Mouse (Mus musculus): ENCODE data around the gene Ccsap. TPM values are rescaled to one million over a fixed set of nuclear protein-coding genes. Genes with fewer than 3 reads are reported as not detected.

The Ccsap gene
- polyA plus RNA-seq, 1 experiment from 2014 or later, result 4.8 TPM

GRCm38 (mm10) chr8:123849352-123849751, 10.7 kb downstream of the Ccsap start:
- Histone ChIP-seq H3K4me2 (ENCODE audit: low read length) (no peak overlapping the region), H3K27me3 (replicated peaks; ENCODE audit: control insufficient read depth, insufficient read depth, low read length) (no peaks in the 10 kb centered on the region), H3K9ac (ENCODE audit: low read depth, low read length) (no peak overlapping the region), H3K4me3 (ENCODE audit: low read length) (no peak overlapping the region), H3K36me3 (ENCODE audit: control insufficient read depth, insufficient read depth, low read length) (no peaks in the 10 kb centered on the region), H3K4me1 (ENCODE audit: control insufficient read depth, insufficient read depth, low read depth, low read length) (no peaks in the 10 kb centered on the region), H3K27ac (ENCODE audit: low read depth, low read length) (no peak overlapping the region), H3K9me3 (ENCODE audit: control insufficient read depth, low read length) (no peaks in the 10 kb centered on the region)
- ATAC-seq, result no peak
- 87% methylated on average over 4 of the region's 4 CpGs for WGBS

GRCm38 (mm10) chr8:123847546-123847945, 12.5 kb downstream of the Ccsap start:
- no peaks in the 10 kb centered on the region for H3K36me3 ChIP-seq (ENCODE audit: control insufficient read depth, insufficient read depth, low read length)
- no peaks in the 10 kb centered on the region for H3K4me1 ChIP-seq (ENCODE audit: control insufficient read depth, insufficient read depth, low read depth, low read length)
- ATAC-seq, result no peak
- H3K27ac ChIP-seq (ENCODE audit: low read depth, low read length), result no peak overlapping the region
- no peak overlapping the region for H3K4me2 ChIP-seq (ENCODE audit: low read length)
- H3K4me3 ChIP-seq (ENCODE audit: low read length), result no peak overlapping the region
- H3K9me3 ChIP-seq (ENCODE audit: control insufficient read depth, low read length), result no peaks in the 10 kb centered on the region
- H3K9ac ChIP-seq (ENCODE audit: low read depth, low read length), result no peak overlapping the region
- 66% methylated on average over 3 of the region's 3 CpGs for WGBS
- no peaks in the 10 kb centered on the region for H3K27me3 ChIP-seq (replicated peaks; ENCODE audit: control insufficient read depth, insufficient read depth, low read length)

GRCm38 (mm10) chr8:123846509-123846908, 13.5 kb downstream of the Ccsap start:
- 97% methylated on average over 12 of the region's 12 CpGs for WGBS
- Histone ChIP-seq H3K9me3 (ENCODE audit: control insufficient read depth, low read length) (no peaks in the 10 kb centered on the region), H3K36me3 (ENCODE audit: control insufficient read depth, insufficient read depth, low read length) (no peaks in the 10 kb centered on the region), H3K4me2 (ENCODE audit: low read length) (no peak overlapping the region), H3K4me1 (ENCODE audit: control insufficient read depth, insufficient read depth, low read depth, low read length) (no peaks in the 10 kb centered on the region), H3K27ac (ENCODE audit: low read depth, low read length) (no peak overlapping the region), H3K27me3 (replicated peaks; ENCODE audit: control insufficient read depth, insufficient read depth, low read length) (no peaks in the 10 kb centered on the region), H3K4me3 (ENCODE audit: low read length) (no peak overlapping the region), H3K9ac (ENCODE audit: low read depth, low read length) (no peak overlapping the region)
- ATAC-seq, result no peak

GRCm38 (mm10) chr8:123845991-123846390, 14.0 kb downstream of the Ccsap start:
- no peaks in the 10 kb centered on the region for H3K36me3 ChIP-seq (ENCODE audit: control insufficient read depth, insufficient read depth, low read length)
- no peaks in the 10 kb centered on the region for H3K4me1 ChIP-seq (ENCODE audit: control insufficient read depth, insufficient read depth, low read depth, low read length)
- H3K9ac ChIP-seq (ENCODE audit: low read depth, low read length), result no peak overlapping the region
- H3K27ac ChIP-seq (ENCODE audit: low read depth, low read length), result no peak overlapping the region
- no peaks in the 10 kb centered on the region for H3K9me3 ChIP-seq (ENCODE audit: control insufficient read depth, low read length)
- H3K27me3 ChIP-seq (replicated peaks; ENCODE audit: control insufficient read depth, insufficient read depth, low read length), result no peaks in the 10 kb centered on the region
- H3K4me2 ChIP-seq (ENCODE audit: low read length), result no peak overlapping the region
- no peak for ATAC-seq
- WGBS, result 90% methylated on average over 10 of the region's 10 CpGs
- no peak overlapping the region for H3K4me3 ChIP-seq (ENCODE audit: low read length)

- WGBS, result 97% methylated on average over 13 of the region's 13 CpGs
- no peaks in the 10 kb centered on the region for H3K27me3 ChIP-seq (replicated peaks; ENCODE audit: control insufficient read depth, insufficient read depth, low read length)
- H3K9me3 ChIP-seq (ENCODE audit: control insufficient read depth, low read length), result no peaks in the 10 kb centered on the region
- no peak overlapping the region for H3K9ac ChIP-seq (ENCODE audit: low read depth, low read length)
- no peaks in the 10 kb centered on the region for H3K36me3 ChIP-seq (ENCODE audit: control insufficient read depth, insufficient read depth, low read length)
- no peak overlapping the region for H3K27ac ChIP-seq (ENCODE audit: low read depth, low read length)
- no peak overlapping the region for H3K4me3 ChIP-seq (ENCODE audit: low read length)
- no peak overlapping the region for H3K4me2 ChIP-seq (ENCODE audit: low read length)
- no peaks in the 10 kb centered on the region for H3K4me1 ChIP-seq (ENCODE audit: control insufficient read depth, insufficient read depth, low read depth, low read length)
- ATAC-seq, result no peak
Observed at GRCm38 (mm10) chr8:123845114-123845513, 14.9 kb downstream of the Ccsap start.

GRCm38 (mm10) chr8:123844341-123844740, 15.7 kb downstream of the Ccsap start:
- no peak for ATAC-seq
- Histone ChIP-seq H3K27me3 (replicated peaks; ENCODE audit: control insufficient read depth, insufficient read depth, low read length) (no peaks in the 10 kb centered on the region), H3K36me3 (ENCODE audit: control insufficient read depth, insufficient read depth, low read length) (no peaks in the 10 kb centered on the region), H3K9ac (ENCODE audit: low read depth, low read length) (no peak overlapping the region), H3K27ac (ENCODE audit: low read depth, low read length) (no peak overlapping the region), H3K4me1 (ENCODE audit: control insufficient read depth, insufficient read depth, low read depth, low read length) (no peaks in the 10 kb centered on the region), H3K9me3 (ENCODE audit: control insufficient read depth, low read length) (no peaks in the 10 kb centered on the region), H3K4me3 (ENCODE audit: low read length) (no peak overlapping the region), H3K4me2 (ENCODE audit: low read length) (no peak overlapping the region)
- WGBS, result 78% methylated on average over 7 of the region's 7 CpGs

- Histone ChIP-seq H3K36me3 (ENCODE audit: control insufficient read depth, insufficient read depth, low read length) (peaks cover 4% of the 10 kb centered on the region; the same call in 1 of the 2 replicates), H3K9ac (ENCODE audit: low read depth, low read length) (no peak overlapping the region), H3K27ac (ENCODE audit: low read depth, low read length) (no peak overlapping the region), H3K27me3 (replicated peaks; ENCODE audit: control insufficient read depth, insufficient read depth, low read length) (no peaks in the 10 kb centered on the region), H3K9me3 (ENCODE audit: control insufficient read depth, low read length) (no peaks in the 10 kb centered on the region), H3K4me2 (ENCODE audit: low read length) (no peak overlapping the region), H3K4me1 (ENCODE audit: control insufficient read depth, insufficient read depth, low read depth, low read length) (no peaks in the 10 kb centered on the region), H3K4me3 (ENCODE audit: low read length) (no peak overlapping the region)
- 87% methylated on average over 12 of the region's 12 CpGs for WGBS
- no peak for ATAC-seq
Observed at GRCm38 (mm10) chr8:123842086-123842485, 17.9 kb downstream of the Ccsap start.

- 94% methylated on average over 15 of the region's 15 CpGs for WGBS
- Histone ChIP-seq H3K9me3 (ENCODE audit: control insufficient read depth, low read length) (no peaks in the 10 kb centered on the region), H3K9ac (ENCODE audit: low read depth, low read length) (no peak overlapping the region)
Observed at GRCm38 (mm10) chr8:123840578-123841345, 19.2 kb downstream of the Ccsap start.

GRCm38 (mm10) chr8:123838496-123838895, 21.5 kb downstream of the Ccsap start:
- no peaks in the 10 kb centered on the region for H3K27me3 ChIP-seq (replicated peaks; ENCODE audit: control insufficient read depth, insufficient read depth, low read length)
- H3K27ac ChIP-seq (ENCODE audit: low read depth, low read length), result no peak overlapping the region
- WGBS, result 78% methylated on average over 9 of the region's 9 CpGs
- no peak for ATAC-seq
- no peak overlapping the region for H3K4me3 ChIP-seq (ENCODE audit: low read length)
- peaks cover 22% of the 10 kb centered on the region for H3K36me3 ChIP-seq (ENCODE audit: control insufficient read depth, insufficient read depth, low read length)
- no peaks in the 10 kb centered on the region for H3K4me1 ChIP-seq (ENCODE audit: control insufficient read depth, insufficient read depth, low read depth, low read length)
- H3K4me2 ChIP-seq (ENCODE audit: low read length), result no peak overlapping the region
- no peak overlapping the region for H3K9ac ChIP-seq (ENCODE audit: low read depth, low read length)
- no peaks in the 10 kb centered on the region for H3K9me3 ChIP-seq (ENCODE audit: control insufficient read depth, low read length)

More at GRCm38 (mm10) chr8:123840578-123841345, 19.2 kb downstream of the Ccsap start:
- Histone ChIP-seq H3K4me1 (ENCODE audit: control insufficient read depth, insufficient read depth, low read depth, low read length) (no peaks in the 10 kb centered on the region), H3K27me3 (replicated peaks; ENCODE audit: control insufficient read depth, insufficient read depth, low read length) (no peaks in the 10 kb centered on the region), H3K4me3 (ENCODE audit: low read length) (no peak overlapping the region), H3K27ac (ENCODE audit: low read depth, low read length) (no peak overlapping the region), H3K36me3 (ENCODE audit: control insufficient read depth, insufficient read depth, low read length) (peaks cover 6% of the 10 kb centered on the region; the same call in 1 of the 2 replicates), H3K4me2 (ENCODE audit: low read length) (no peak overlapping the region)
- ATAC-seq, result no peak
